Mouse (Mus musculus): ENCODE measurements around the gene Snx7.

The Snx7 gene

DNA sequence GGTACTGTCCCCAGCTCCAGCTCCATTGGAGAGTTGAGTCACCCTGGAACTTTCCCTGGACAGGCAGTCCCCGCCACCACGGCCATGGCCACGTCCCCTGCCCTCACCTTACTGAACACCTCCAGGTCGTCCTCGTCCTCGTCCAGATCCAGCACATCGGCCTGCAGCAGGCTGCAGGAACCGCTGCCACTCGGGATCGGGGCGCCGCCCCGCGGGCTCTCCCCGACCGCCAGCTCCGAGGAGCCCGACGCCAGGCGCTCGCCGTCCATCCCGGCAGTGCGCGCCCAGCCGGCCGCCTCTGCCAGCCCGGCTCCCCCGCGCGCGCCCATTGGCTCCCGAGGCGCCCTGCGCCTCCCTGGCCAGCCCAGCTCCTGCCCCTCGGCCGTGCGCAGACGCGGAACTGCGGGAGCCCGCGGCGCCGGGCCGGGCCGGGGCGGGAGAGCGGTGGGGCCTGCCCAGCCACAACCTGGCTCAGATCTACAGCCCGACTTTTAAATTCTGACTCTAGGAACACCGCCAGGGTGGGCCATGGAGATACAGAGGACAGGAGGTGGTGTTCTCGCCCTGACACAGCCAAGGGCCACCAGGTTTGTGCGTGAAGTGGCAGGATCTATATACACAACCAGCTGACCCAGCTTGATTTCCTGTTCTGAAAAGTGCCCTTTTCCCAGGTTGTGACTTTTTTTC, at the start of gene Snx7:
Gene Snx7 (minus strand): TSS at position 300 of the 687 bp plus-strand sequence.
- DNase-seq: peak; percentile 90 to 95

DNA sequence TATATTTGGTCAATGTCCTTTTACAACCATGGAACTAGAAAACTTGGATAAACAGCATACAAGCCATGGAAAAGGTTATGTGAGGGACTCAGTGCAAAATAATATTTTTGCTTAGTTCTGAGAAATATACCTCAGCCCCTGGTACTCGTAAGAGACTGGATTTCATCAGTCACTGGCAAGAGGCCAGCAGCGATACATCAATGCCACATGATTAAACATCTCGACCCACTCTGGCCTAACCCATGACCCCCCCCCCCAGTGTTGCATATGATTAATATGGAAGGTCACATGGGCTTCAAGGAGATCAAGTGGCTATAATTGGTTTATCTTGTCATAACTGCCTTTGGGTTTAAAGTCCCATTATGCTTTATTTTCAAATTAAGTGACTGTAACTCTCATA, 46.7 kb upstream of the Snx7 start:
- no peak for DNase-seq

DNA sequence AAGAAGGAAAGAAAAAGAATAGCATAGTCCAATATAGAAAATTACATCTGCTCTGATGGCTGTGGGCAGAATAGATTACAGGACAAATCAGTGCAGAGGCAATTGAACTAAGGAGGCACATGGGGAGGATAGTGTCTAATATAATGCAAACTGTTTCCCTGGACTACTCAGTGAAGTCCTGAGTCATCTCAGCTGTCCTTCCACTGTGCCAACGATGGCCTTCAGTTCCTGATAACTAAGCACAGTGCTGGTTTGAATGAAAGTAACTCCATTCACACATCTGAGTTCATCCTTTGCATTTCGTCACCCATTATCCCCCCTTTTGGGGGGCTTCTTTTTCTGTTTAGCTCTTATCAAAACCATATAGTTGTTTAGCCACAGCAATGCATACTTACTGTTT, 25.0 kb upstream of the Snx7 start:
- no peak for DNase-seq

DNA sequence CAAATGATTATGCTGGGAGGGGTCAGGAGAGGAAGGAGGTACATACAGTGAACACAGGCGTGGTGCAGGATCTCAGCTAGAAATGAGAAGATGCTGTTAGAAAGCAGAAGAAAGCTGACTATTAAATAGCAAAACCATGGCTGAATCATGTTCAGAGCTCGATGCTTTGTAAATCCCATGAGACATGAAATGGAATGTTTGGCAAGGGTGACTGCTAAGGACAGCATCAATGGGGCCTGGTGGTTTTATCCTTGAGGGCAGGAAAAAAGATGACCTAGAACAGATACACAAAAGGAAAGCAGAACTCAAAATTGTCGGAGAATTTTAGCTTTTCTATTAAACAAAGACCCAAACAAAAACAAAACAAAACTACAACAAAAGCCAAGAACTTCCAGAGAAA, 6.7 kb upstream of the Snx7 start:
- no peak for DNase-seq

DNA sequence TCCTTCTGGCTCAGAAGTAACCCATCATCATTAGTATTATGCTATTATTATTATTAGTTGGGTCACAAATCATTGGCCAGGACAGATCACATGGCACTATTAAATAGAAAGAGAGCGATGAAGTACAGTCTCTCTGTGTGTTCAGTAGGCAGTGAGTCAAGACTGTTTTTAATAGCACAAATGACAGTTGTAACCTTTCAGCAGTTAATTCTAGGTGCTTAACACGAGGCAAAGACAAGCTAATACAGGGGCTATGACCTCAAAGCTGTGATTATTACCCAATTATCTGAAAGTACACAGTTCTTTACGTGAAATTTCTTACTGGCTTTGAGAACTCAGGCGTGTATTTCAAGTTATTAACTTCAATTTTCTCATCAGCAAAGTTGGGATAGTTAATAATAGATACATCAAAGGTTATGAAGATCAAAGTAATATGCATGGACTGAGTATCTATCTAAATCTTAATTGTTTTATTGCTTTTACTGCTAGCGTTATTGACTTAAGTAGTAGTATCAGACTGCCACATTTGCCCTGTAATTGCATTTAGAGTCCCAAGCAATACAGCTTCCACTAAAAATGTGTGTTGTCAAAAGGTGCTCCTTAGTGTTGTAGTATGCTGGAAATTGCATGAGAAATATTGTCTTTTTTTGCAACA, 4.6 kb upstream of the Snx7 start:
- DNase-seq: no peak

DNA sequence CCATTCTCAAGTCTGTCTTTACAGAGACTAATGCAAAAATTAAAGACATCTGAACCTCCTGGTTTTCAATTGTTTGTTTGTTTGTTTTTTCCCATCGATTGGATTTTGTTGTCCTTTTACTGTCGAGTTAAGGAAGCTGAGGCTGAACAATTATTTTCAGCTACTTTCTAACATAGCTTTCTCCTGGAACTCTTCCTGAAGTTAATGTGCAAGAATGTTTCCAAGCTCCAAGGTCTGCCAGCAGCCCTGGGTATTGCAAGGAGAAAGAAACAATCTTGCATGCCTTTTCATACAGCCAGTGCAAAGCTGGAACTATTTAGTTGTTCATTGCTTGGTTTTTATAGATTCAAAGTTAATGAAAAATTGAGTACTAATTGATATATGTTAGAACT, 584 bp upstream of the Snx7 start:
- peak in 1 of 2 experiments; percentile 8 for DNase-seq

DNA sequence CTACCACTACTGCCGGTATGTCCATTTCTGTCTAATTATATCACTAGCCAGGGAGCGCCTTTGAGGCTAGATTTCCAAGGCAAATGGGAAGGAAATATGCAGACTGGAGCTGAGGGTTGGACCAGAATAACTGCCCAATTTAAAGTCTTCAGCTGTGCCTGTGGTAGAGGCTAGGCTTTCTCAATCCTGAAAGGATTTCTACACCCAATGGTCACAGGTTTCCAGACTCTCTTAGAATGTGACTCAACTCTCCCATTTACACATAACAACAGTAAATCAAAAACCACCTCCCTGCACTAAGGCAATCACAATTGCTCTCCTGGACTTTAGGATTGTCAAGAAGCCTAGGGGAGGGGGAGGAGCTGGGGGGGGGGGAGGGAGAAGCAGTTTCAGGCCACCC, 645 bp downstream of the Snx7 start:
- DNase-seq: peak in 1 of 2 experiments; percentile 10

DNA sequence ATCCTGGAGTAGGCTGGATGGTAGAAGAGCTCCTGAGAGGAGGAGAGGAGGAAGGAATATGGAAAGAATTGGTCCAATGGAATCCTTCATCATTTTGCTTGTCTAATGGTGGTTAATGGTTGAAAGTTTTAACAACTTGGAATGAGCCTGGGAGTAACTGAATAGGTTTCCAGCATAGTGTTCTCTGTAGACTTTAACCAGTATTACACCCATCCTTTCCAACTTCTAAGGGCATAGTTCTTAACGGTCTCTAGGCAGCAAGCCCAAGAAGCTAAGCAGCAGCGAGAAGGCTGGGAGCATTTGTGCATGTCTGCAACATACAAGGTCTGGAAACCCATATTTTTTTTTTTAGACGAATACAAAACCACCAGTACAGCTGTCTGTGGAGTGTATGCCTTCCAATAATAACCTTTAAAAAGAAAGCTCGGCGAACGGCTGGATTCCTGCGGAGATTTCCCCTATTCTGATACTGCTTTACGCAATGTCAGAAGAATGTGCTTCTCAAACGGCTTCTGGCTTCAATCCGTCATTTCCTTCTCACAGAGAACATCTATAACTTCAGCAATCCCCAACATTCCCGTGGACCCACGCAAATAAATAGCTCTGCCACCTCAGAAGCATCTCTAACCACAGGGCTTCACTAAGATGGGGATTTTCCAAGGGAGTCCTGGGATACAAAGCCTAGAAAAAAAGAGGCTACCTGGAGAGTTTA, 1.9 kb downstream of the Snx7 start:
- peak in 1 of 2 experiments; percentile 25 for DNase-seq

DNA sequence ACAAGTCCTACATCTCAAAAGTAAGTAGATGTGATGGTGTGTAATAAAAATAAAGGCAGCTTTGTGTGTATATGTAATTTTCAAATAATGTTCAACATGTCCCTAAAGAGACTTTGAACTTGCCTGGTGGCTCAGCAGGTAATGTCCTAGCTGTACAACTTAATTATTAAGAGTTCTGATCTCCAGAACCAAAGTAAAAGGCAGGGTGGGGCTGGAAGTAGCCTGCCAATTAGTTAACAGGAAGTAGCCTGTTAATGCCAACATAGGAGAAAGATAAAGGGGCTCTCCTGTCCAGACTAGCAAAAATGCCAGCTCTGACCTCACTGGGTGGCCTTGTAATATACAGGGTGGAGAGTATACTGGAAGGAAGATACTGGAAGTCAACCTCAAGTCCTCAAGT, 3.1 kb downstream of the Snx7 start:
- no peak for DNase-seq

DNA sequence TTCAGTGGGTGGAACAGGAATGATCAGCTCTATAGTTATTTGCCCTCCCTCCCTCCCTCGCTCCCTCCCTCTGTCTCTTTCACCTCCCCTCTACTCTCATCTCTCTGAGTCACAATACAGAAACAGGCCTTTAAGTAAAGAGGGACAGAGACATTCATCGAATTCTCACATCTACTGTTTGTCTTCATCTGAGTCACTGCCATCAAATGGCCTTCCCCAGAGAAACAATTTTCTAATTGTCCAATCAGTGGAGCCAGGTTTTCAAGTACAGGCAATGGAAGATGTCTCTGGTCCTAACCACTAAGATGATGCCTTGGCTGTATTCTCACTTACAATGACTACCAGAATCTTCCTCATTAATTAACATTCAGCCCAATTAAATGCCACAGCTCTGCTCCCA, 5.8 kb downstream of the Snx7 start:
- no peak for DNase-seq

DNA sequence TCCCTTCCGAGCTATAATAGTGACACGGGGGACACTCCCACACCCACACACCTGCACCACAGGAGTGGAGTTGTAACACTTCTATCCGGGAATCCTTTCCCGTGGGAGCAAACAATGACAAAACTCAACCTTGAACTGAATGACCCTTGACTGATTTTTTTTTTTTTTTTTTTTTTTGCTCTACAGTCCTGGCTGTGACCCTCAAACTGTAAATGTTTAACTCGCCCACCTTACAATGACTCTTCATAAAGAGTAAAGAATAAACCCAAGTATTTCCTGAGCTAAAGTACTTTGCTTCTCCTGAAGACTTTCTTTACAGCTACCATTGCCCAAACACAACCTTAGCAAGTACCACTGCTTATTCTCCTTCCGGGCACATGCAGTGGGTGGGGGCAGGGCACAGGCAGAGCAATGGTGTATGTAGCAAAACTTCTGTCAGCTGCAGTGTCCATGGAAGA, 6.7 kb downstream of the Snx7 start:
- peak in 1 of 2 experiments; percentile 35 for DNase-seq

DNA sequence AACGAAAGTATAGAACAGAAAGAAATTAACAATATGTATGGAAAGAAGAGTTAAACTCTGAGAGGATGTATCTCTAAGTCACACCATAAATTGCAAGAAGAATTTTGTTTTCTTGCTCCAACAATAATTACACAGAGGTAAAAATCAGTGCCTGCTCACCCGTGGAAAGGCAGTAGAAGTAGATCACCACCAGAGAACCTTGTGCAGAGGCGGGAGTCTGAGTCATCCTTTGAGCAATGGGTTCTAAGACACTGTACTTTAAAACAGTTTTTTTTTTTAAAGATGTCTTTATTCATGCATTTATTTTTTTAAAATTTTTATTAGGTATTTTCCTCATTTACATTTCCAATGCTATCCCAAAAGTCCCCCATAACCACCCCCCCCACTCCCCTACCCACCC, 9.7 kb downstream of the Snx7 start:
- no peak for DNase-seq

DNA sequence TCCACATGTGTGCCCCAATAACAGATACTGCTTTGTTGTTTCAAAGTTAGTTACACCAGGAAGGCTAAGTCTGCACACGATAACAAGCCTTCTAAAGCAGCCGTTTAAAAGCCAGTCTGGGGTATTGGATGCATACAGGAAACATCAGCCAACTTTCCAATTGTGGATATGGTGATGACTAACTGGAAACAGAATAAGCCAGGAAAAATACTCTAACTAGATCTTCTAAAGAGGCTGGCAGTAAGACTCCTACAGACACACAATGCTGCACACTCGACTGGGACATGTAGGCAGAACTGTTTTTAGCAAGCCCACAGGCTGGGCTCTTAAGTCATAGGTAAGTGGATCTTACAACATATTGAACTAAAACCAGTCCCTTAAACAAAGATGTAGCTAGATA, 15.0 kb downstream of the Snx7 start:
- DNase-seq: no peak

DNA sequence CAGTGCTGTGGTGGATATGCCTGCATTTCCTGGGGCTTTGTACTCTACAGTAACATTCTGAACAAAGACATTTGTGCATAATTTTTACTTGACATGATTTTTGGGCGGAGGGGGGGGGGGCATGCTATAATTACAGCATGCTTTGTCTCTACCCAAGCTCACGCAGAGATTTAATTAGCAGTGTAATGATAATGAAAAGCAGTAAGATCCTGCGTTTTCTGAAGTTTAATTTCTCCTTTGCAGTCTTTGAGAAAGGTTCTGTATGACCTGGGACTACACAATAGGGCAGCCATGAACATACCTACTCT, 16.7 kb downstream of the Snx7 start:
- no peak for DNase-seq

DNA sequence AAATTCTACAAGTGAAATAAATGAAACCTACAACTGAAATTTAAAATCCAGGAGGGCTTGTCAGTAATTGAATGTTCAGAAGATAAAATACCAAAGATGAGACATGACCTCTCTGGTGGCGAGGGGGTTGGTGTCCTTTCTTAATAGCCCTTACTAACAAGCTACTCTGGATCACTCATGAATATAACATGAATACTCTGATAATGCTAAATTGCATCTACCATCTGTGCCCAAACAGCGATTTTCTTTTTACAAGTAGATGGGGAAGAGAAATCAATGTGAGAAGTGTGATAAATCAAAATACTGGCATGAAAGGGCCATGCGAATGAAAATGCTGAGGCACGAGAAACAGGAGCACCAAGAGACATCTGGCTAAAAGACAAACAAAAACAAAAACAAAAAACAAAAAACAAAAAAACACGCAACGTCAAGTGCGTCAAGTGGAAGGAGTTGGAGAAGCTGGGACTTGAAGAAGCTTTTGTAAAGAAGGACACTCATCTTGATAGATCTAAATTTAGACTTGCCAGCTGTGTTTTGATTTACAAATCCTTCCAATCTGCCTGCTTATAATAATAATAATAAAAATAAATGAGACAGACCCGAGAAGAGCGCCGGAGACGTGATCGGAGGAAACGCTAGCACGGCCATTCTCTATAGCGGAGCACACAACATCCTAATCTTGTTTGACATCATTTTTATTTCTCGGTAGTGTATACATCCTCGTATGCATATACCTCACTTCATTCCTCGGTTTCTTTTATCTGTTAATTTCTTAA, 17.3 kb downstream of the Snx7 start:
- no peak for DNase-seq

DNA sequence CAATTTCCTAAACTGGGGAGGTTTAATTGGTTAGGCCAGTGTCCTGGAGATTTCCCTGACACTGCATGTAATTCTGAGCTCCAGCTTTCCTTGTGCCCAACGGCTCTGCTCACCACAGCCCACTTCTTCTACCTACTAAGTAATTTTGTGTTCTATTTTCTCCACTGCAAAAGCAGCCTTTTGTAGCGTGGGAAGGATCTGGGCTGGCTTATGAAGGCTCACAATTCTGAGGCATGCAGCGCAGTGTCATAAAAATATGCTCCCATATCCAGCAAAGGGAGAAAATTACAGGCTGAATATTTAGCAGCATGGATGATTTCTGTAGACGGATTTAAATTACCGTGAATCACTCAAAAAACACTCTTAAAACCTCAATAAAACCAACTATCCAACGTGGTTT, 19.9 kb downstream of the Snx7 start:
- DNase-seq: no peak

DNA sequence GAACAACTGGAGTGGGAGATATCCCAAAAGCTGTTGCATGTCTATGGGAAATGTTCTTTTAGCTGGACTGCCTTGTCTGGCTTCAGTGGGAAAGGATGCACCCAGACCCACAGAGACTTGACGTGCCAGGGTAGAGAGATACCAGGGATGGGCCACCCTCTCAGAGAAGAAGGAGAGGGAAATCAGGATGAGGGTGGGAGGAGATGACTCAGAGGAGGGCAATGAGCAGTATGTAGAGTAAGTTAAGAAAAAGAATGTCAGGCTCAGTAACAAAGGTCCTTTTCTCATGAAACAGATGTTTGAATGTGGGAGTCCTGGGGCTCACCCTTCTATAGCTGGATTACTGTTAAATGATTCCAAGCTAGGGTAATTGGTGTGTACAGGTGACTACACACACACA, 26.1 kb downstream of the Snx7 start:
- DNase-seq: no peak

DNA sequence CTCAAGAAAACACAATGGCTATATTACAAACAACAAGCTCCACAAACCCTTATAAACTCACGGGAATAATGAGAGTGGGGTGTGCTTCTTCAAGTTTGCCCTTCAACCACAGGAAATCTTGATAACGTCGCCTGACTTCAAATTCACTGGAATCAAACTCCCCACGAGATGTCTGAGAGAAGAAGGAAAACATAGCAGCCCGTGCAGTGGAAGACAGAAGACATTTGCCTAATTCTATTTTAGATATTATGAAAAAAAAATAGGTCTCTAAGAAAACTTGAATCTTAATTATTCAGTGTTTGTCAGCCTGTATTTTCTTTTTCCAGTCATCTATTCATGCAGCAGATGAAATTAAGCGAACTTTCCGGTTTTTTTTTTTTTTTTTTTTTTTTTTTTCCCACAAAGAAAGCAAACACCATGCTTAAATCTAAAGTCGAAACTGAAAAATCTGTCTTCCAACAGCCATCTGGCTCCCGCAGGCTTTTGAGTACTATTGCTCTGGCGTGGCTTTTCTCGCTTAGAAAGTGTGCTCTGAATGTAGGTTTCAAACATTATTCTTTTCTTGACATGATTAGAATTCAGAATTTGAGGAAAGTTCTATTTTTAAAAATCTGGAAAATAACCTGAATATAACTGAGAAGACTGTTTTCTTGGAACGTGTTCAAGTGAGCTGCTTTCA, 28.7 kb downstream of the Snx7 start:
- DNase-seq: no peak

DNA sequence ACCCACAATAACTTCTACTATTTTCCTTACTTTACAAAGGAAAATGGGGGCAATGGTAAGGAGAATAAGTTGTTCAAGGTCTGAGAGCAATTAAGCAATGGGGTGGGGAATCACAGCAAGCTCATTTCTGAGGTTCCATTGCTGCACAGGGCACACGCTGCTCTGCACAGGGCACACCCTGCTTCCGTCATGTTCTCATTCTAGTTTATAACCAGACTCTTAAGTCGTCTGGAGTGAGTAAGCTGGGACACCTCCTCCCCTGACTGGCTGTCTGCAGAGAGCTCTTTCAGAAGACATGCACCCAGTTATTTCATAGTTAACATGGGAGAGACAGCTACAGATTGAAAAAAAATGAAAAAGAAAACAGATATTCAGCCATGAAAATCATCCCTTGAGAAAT, 30.7 kb downstream of the Snx7 start:
- DNase-seq: no peak

DNA sequence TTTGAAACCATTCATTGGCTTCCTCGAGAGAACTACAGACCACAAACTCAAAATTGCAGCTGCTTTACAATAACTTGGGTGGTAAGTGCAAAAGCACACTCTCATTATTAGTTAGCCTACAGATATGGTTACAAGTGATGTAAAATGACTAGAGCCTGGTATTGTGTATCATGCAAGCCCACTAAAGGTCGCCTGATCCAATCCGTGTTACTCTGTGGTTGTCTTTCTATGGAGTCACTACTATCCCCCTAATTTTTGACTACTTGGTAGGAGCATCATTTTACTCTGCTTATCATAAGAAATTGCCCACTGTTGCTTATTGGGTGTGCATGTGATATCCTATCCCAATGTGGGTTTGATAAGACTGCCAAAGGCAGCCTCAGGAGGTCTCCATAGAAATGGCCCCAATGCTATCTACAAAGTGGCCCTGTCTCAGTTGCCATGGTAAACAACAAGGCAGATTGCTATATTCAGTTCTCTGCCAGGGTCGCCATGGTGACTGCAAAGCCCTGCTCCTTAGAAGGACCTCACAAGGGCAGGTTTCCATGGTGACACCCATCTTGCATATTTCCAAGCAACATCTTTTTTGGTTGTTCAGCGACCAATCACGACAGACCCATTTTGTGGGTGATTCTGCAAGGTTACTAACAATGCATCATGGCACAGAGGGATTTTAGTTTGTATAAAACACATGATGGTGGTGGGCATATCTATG, 42.1 kb downstream of the Snx7 start:
- DNase-seq: no peak

DNA sequence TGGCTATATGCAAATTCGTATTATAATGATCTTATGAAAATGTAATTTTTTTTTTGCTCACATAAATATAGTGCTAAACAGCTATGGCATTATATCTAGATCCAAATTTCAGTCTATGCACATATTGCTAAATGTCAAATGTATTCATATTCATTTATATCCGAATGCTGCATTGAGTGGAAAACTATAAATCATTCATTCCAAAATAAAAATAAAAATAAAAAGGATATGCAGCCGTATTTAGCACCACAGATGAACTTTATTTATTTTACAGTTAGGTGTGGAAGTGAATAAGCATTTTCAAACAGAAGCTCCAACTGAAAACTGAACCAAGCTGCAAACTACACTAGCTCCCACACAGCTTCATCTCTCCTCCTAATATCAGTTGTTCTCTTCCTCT, 45.5 kb downstream of the Snx7 start:
- DNase-seq: no peak

DNA sequence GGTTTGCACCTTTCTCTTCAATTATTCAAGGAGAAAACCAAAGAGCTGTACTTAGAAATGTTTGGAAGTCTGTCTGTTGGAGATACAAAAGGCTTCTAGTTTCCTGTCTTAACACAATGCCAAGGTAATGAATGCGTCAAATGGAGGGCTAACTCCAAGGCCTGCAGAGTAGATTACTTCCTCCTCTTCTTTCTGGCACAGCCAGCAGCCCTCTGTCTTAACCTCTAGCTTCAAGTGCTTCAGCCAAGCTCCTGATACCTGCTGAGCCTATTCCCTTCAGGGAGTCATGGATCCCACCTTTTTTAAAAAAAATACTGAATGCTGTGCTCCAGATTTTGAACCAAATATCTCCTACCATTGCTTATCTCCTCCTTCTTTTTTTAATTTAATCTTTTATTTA, 51.1 kb downstream of the Snx7 start:
- DNase-seq: no peak
